Mouse (Mus musculus) forebrain, embryonic 14.5 days (tissue): Measurements from ENCODE around the gene Ppm1l. TPM values are rescaled to one million over a fixed set of nuclear protein-coding genes. Genes with fewer than 3 reads are reported as not detected.

Experiments used
- ATAC-seq: fragments of 200-750 bp; cut with Nextera tagmentation; 2 replicates; pipeline ENCODE4 v1.8.0; 2017; ENCODE audit warnings: mild to moderate bottlenecking, moderate library complexity
- DNase-seq: peaks from one replicate; pipeline ENCODE4 v3.0.0-alpha.2; 2015; ENCODE audit warnings: low spot score
- H3K27ac ChIP-seq: fragments of 300-500 bp; sonication (generic); 2 replicates; pipeline ENCODE4 v1.5.1; 2014; ENCODE audit warnings: low read depth, mild to moderate bottlenecking, control low read depth, low read length, moderate library complexity
- H3K27me3 ChIP-seq: fragments of 300-500 bp; sonication (generic); replicated peaks from 2 replicates; pipeline ENCODE4 v1.6.1; 2014; ENCODE audit warnings: low read length, control low read depth, mixed read lengths; ENCODE audit not compliant: control insufficient read depth, insufficient read depth
- H3K36me3 ChIP-seq: fragments of 300-500 bp; sonication (generic); 2 replicates; pipeline ENCODE4 v1.6.1; 2014; ENCODE audit warnings: low read length, control low read depth; ENCODE audit not compliant: control insufficient read depth, insufficient read depth
- H3K4me1 ChIP-seq: fragments of 300-500 bp; sonication (generic); 2 replicates; pipeline ENCODE4 v1.6.1; 2014; ENCODE audit warnings: antibody characterized with exemption, low read length, control low read depth; ENCODE audit not compliant: control insufficient read depth, insufficient read depth
- H3K4me2 ChIP-seq: fragments of 300-500 bp; sonication (generic); 2 replicates; pipeline ENCODE4 v1.6.1; 2014; ENCODE audit warnings: mild to moderate bottlenecking, control low read depth, low read length
- H3K4me3 ChIP-seq: fragments of 300-500 bp; sonication (generic); 2 replicates; pipeline ENCODE4 v1.5.1; 2014; ENCODE audit warnings: low read depth, low read length, control low read depth
- H3K9ac ChIP-seq: fragments of 300-500 bp; sonication (generic); 2 replicates; pipeline ENCODE4 v1.6.1; 2014; ENCODE audit warnings: mild to moderate bottlenecking, low read length, control low read depth, moderate library complexity
- H3K9me3 ChIP-seq: fragments of 300-500 bp; sonication (generic); replicated peaks from 2 replicates; pipeline ENCODE4 v1.6.1; 2016; ENCODE audit warnings: low read length, control low read depth, mixed read lengths; ENCODE audit not compliant: control insufficient read depth
- WGBS: fragments of 180-500 bp; shearing (Covaris S2); extraction: QIAGEN DNeasy Blood & Tissue Kit; methylation state at CpG from one replicate; pipeline ENCODE4 v1.1.7; 2014; 5-methylcytosine and 5-hydroxymethylcytosine counted together
- polyA plus RNA-seq: library from polyadenylated mRNA; unstranded; fragments of >200 nt; fragmentation: Nextera tagmentation; extraction: Ambion mirVana; gene quantifications from 2 replicates; pipeline ENCODE4 v1.2.1, GENCODE M21; 2014

The Ppm1l gene
- polyA plus RNA-seq, 1 experiment from 2014 or later = 16.5 TPM

DNA sequence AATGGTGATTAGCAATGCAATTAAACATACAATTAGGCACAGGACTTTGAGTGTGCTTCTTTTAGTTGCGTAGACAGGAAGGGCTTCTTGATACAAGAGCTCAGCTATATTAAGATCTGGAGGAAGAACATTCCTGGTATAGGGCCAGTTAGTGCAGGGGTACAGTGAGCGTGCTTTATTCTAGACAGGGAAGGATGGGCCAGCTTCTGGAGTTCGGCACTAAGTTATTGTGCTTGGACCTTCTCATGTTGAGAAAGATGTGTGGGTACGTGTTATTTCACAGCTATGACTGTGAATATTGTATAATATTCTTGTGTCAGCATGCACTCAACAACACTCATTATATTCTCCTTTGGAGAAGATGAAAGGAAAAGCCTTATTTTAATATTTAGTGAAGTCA, 29.9 kb downstream of the Ppm1l start:
- 93% methylated on average over 4 of the region's 4 CpGs for WGBS
- H3K9me3 ChIP-seq = no peaks in the 10 kb centered on the region
- ATAC-seq = no peak

DNA sequence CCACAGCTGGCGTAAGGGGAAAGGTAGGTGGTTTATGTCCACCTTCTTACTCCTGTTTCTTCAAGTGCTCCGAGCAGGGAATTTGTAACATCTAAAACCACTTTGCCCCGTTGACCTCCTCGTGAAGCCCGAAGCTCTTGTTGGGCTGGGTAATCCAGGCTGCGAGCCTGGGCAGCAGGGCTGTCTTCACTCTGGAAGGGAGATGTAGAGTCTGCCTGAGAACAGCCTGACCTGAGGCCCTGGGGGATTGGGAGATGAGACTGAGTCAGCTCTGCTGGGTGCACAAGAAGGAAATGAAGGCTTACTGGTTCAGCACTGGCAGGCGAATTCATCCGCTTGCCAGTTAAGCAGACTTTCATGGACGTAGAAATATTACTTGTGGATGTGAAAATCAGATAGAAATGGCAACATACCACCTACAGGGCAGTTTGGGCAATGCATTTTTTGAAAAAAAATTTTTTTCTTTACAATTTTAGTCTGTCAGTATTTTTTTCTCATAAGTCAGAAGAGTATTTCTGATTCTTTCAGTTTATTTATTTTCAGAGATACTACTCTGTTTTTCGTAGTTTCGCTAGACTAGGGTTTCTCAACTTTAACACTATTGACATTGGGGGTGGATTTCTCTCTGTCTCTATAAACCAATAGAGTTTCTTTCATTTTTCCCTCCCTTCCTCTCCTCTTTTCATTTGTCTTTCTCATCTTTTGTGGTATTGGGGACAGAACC, 31.7 kb downstream of the Ppm1l start:
- no peak overlapping the region for H3K4me3 ChIP-seq
- WGBS = 88% methylated on average over 11 of the region's 11 CpGs
- ATAC-seq = no peak

More for the DNA sequence above, 29.9 kb downstream of the Ppm1l start:
- Histone ChIP-seq H3K4me2 (no peak overlapping the region), H3K4me3 (no peak overlapping the region), H3K4me1 (0 out of 2 replicates have a peak, but pooled peaks cover 2% of the 10 kb centered on the region), H3K9ac (no peak overlapping the region), H3K36me3 (no peaks in the 10 kb centered on the region), H3K27me3 (no peaks in the 10 kb centered on the region), H3K27ac (no peak overlapping the region)
- no peak for DNase-seq

DNA sequence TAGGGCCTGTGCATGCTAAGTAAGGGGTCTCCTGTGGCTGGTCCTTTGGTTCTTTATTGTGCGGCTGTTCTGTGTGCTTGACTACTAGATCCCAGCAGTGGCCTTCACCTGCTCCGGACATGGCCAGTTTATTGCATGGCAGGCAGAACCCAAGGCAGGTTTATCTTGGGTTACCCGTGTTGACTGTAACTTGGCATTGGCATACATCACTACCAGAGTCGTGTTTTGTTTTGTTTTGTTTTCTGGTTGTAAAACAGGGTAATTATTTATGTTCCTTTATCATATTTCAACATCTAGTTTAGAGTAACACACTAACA, 32.2 kb downstream of the Ppm1l start:
- H3K36me3 ChIP-seq = no peaks in the 10 kb centered on the region
- H3K4me1 ChIP-seq = no peaks in the 10 kb centered on the region
- WGBS = 92% methylated on average over 4 of the region's 4 CpGs
- no peak overlapping the region for H3K27ac ChIP-seq
- H3K4me3 ChIP-seq = no peak overlapping the region
- H3K4me2 ChIP-seq = no peak overlapping the region
- H3K9me3 ChIP-seq = no peaks in the 10 kb centered on the region
- DNase-seq (no peak), ATAC-seq (no peak)
- H3K9ac ChIP-seq = no peak overlapping the region
- H3K27me3 ChIP-seq = no peaks in the 10 kb centered on the region

More for the DNA sequence above, 31.7 kb downstream of the Ppm1l start:
- H3K4me2 ChIP-seq = no peak overlapping the region
- no peaks in the 10 kb centered on the region for H3K9me3 ChIP-seq
- H3K4me1 ChIP-seq = no peaks in the 10 kb centered on the region
- no peak overlapping the region for H3K9ac ChIP-seq
- no peak overlapping the region for H3K27ac ChIP-seq
- DNase-seq = no peak
- H3K36me3 ChIP-seq = no peaks in the 10 kb centered on the region
- H3K27me3 ChIP-seq = no peaks in the 10 kb centered on the region

DNA sequence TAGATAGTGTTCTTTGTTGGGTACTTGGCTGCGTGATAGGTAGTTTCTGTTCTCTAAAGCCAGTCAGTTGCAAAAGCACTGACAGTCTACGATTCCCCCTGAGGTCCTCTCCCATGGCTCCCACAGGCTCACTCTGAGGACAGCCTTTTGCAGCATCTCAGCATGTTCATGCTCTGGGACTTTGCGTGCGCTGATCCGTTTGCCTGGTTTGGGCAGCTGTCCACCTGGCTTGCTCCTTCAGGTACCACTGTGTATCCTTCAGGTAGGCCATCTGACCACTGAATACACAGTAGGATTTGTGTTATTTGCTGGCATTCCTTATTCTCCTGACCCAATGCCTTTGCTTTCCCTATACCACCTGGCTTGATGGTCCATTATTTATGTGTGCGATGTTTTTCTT, 33.3 kb downstream of the Ppm1l start:
- WGBS = 97% methylated on average over 6 of the region's 6 CpGs
- no peak for ATAC-seq
- no peak overlapping the region for H3K4me2 ChIP-seq

DNA sequence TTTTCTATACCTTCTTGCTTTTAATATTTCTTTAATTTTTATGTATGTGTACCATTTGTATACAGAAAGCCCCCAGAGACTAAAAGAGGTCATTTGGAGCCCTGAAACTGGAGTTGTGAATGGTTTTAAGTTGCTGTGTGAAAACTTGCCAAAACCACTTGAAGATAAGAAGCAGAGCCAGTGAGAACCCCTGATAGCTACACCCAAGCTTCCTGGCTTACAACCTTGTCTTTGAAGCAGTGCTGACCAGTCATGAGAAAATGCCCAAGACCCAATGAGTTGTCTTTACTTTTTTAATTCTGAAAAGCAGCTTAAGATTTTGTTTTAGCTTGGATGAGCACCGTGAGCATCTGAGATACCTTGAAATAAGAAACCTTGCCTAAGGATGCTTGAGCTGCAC, 35.5 kb downstream of the Ppm1l start:
- DNase-seq = no peak
- no peak for ATAC-seq
- no peak overlapping the region for H3K4me3 ChIP-seq
- no peak overlapping the region for H3K27ac ChIP-seq
- H3K36me3 ChIP-seq = no peaks in the 10 kb centered on the region
- no peak overlapping the region for H3K4me2 ChIP-seq
- H3K4me1 ChIP-seq = no peaks in the 10 kb centered on the region
- WGBS = 87% methylated on average over 1 of the region's 1 CpGs
- H3K27me3 ChIP-seq = no peaks in the 10 kb centered on the region
- no peak overlapping the region for H3K9ac ChIP-seq
- H3K9me3 ChIP-seq = no peaks in the 10 kb centered on the region

More for the DNA sequence above, 33.3 kb downstream of the Ppm1l start:
- Histone ChIP-seq H3K27me3 (no peaks in the 10 kb centered on the region), H3K36me3 (no peaks in the 10 kb centered on the region), H3K4me3 (no peak overlapping the region), H3K9me3 (no peaks in the 10 kb centered on the region), H3K9ac (no peak overlapping the region), H3K4me1 (no peaks in the 10 kb centered on the region), H3K27ac (no peak overlapping the region)
- DNase-seq = no peak

DNA sequence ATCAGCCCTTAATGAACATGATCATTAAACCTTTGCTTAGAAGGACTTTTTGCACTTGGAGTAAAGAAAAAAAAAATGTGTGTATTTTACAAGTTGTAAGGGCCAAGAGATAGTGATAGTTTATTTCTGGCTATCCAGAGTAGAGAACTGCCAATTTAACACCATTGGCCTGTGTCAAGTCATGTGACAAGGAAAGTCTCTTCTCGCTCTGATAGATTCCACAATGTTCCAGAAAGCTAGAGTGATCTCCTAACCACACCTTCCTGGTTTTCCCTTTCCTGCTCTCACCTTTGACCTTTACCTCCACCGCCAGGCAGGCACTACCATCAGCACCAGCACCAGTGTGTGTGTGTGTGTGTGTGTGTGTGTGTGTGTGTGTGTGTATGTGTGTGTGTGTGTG, 38.0 kb downstream of the Ppm1l start:
- H3K27ac ChIP-seq = no peak overlapping the region
- no peak overlapping the region for H3K4me3 ChIP-seq
- ATAC-seq = no peak
- H3K36me3 ChIP-seq = no peaks in the 10 kb centered on the region
- H3K9me3 ChIP-seq = no peaks in the 10 kb centered on the region
- H3K4me2 ChIP-seq = no peak overlapping the region
- H3K27me3 ChIP-seq = no peaks in the 10 kb centered on the region
- H3K4me1 ChIP-seq = peaks cover 3% of the 10 kb centered on the region; the same call in 1 of the 2 replicates
- no peak for DNase-seq
- H3K9ac ChIP-seq = no peak overlapping the region
- WGBS = 88% methylated on average over 2 of the region's 2 CpGs

DNA sequence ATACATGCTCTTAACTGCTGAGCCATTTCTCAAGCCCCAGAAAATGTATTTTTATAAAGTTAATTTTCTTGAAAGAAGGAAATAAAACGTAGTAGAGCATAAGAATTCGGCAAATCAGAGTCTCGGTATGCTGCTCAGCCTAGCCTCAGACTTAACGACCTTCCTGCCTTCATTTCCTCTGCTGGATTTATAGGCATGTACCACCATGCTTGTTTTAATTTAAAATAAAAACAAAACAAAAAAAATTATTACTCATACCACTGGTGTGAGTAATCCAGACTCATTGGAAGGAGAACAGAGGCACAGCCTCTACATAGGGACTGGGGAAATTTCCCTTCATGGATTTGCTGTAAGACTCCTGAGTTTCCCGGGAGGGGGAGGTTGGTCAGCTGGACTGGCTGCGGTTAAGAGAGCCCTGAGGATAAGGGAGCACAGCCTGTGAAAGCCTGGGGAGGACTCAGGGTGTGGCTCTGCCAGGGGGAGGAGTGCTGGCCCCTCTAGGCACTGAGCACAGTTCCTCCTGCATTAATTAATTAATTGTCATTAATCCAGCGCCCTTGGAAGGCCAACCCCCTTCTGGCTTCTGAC, 39.5 kb downstream of the Ppm1l start:
- Histone ChIP-seq H3K4me2 (no peak overlapping the region), H3K4me3 (no peak overlapping the region), H3K9ac (no peak overlapping the region), H3K9me3 (no peaks in the 10 kb centered on the region), H3K27ac (no peak overlapping the region), H3K36me3 (no peaks in the 10 kb centered on the region), H3K4me1 (peaks cover 3% of the 10 kb centered on the region; the same call in 1 of the 2 replicates), H3K27me3 (no peaks in the 10 kb centered on the region)
- WGBS = 82% methylated on average over 7 of the region's 7 CpGs
- DNase-seq = no peak
- no peak for ATAC-seq

DNA sequence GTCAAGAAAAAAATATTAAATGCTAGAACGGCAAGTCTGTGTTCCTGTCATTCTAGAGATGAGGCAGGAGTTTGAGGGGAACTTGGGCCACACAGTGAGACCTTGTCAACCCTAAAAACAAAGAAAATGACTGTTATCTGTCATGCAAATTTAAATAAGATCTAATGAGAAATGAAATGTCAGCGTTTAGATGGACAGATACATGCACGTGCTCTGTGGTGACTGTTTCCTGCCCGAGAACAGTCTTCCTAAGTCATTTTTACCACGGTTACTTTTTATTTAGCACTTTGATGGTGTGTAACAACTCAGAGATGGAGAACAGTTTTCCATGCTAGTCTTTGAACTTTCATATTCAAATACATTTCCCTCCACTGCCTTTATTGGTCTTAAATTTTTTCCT, 40.1 kb downstream of the Ppm1l start:
- Histone ChIP-seq H3K4me2 (no peak overlapping the region), H3K27ac (no peak overlapping the region), H3K27me3 (no peaks in the 10 kb centered on the region), H3K4me3 (no peak overlapping the region), H3K4me1 (peaks cover 3% of the 10 kb centered on the region; the same call in 1 of the 2 replicates), H3K9ac (no peak overlapping the region), H3K9me3 (no peaks in the 10 kb centered on the region), H3K36me3 (no peaks in the 10 kb centered on the region)
- DNase-seq = no peak
- WGBS = 85% methylated on average over 5 of the region's 5 CpGs
- ATAC-seq = no peak

DNA sequence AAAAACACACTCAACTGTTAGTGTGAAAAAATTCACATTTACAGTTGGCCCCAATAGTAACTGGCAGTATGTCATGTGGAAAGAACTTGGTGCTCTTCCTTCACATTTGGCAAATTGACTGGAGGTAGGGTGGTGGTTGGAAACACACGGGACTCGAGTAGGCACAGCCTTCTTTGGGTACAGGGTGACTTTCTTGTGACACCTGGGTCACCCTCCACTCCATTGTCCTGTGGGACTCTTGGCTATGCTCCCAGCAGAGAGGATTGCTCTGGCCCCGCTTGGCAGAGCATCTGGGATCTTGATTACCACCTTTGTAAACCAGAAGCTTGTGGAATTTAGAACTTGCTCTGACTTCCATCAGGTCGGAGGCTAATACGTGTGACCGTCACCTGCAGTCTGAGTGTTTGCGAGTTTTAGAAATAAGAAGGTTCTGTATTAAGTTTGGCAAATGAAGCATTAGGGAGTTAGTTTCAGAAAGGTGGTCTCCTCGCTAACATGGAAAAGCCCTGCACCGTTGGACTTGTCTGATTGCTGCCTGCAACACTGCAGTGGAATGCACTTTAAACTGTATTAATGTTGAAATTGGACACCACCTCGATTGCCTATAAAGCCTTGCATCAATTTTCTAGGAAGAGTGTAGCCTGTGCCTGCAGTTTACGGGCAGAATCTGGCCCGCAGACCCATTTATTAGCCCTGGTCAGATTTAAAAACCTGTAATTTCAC, 41.4 kb downstream of the Ppm1l start:
- Histone ChIP-seq H3K4me1 (peaks cover 8% of the 10 kb centered on the region), H3K27ac (no peak overlapping the region), H3K4me2 (no peak overlapping the region), H3K27me3 (no peaks in the 10 kb centered on the region), H3K9ac (no peak overlapping the region), H3K4me3 (no peak overlapping the region), H3K9me3 (no peaks in the 10 kb centered on the region), H3K36me3 (no peaks in the 10 kb centered on the region)
- 80% methylated on average over 12 of the region's 12 CpGs for WGBS
- ATAC-seq (no peak), DNase-seq (no peak)
